Comparison of ENCODE assay signal across 8 mouse cellular contexts in the genomic region with DNA sequence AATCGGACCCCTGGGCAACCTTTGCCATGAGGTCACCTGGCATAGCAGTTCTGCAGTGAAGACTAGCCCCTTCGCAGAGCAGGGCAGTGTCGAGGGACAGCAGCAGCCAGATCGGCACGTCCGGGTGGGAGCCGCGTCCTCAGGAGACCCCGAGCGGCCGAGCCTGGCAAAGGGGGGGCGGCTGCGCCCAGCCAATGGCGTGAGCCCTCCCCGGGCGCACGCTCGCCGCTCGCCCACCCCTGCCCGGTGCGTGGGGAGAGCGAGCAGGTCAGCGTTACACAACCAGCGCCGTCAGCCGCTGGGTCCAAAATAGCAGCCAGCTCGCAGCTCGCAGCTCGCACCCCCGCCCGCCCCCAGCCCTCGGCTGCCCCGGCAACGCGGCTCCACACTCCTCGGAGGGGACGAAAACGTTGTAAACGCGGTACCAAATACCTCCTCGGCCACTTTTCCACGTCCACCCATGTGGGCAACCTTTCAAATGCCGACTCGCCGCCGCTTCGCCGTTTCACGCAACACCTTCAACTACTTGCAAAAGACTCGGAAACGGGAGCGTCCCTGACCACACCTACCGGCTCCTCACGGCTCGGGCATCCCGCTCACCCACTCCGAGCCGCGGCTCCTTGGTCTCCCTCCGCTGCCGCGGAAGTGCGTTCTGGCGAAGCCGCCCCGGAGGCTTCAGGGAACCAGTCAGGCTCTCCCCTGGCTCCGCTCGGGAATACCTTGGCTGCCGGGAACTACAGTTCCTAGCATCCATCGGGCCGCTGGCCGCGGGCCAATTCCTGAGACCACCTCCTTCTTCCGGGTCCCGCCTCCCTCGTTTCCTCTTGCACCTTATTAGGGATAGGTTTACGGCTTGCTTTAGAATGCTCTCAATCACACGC. TPM values are rescaled to one million over a fixed set of nuclear protein-coding genes. Genes with fewer than 3 reads are reported as not detected.
DNase-seq lines count a peak whose midpoint lies in the region; ATAC-seq and TF ChIP-seq lines count a peak whose summit lies in the region.

A gene (minus strand): TSS at position 763 of the 881 bp plus-strand sequence.

- peak within 1 kb of the TSS; percentile 88 for H3K4me3 ChIP-seq in G1E (ENCODE audit: low read depth, low read length)
- peak within 1 kb of the TSS; percentile 65 for H3K4me3 ChIP-seq in hindbrain, embryonic 10.5 days
- peak within 1 kb of the TSS; percentile 76 for H3K4me3 ChIP-seq in lung, postnatal 0 days (ENCODE audit: low read depth, low read length)

- WGBS in hindbrain, embryonic 10.5 days, result under 1% methylated on average over 79 of the region's 79 CpGs
- WGBS in lung, postnatal 0 days, result under 1% methylated on average over 66 of the region's 79 CpGs

- peak within 1 kb of the TSS; percentile 86 for H3K4me2 ChIP-seq in lung, postnatal 0 days (replicated peaks; ENCODE audit: low read depth, low read length)

- H3K9me3 ChIP-seq in G1E (replicated peaks), result no peaks in the 10 kb centered on the region
- H3K9me3 ChIP-seq in hindbrain, embryonic 10.5 days, result no peaks in the 10 kb centered on the region
- no peaks in the 10 kb centered on the region for H3K9me3 ChIP-seq in lung, postnatal 0 days (ENCODE audit: low read length)

- peak within 1 kb of the TSS; percentile 91 for H3K27ac ChIP-seq in hindbrain, embryonic 10.5 days
- H3K27ac ChIP-seq in lung, postnatal 0 days (ENCODE audit: low read length), result peak within 1 kb of the TSS; percentile 83

- ATAC-seq in G1E (ENCODE audit: extremely low read depth, insufficient number of reproducible peaks, low FRiP score, poor library complexity, severe bottlenecking), result peak; percentile 77
- peak; percentile 91 for ATAC-seq in frontal cortex, adult (ENCODE audit: low TSS enrichment)
- ATAC-seq in lung, postnatal 0 days, result peak; percentile 98

- no peaks in the 10 kb centered on the region for H3K27me3 ChIP-seq in G1E (ENCODE audit: insufficient read depth, low read length)
- H3K27me3 ChIP-seq in hindbrain, embryonic 10.5 days (ENCODE audit: insufficient read depth, poor library complexity, severe bottlenecking), result peaks cover 5% of the 10 kb centered on the region; the same call in 1 of the 2 replicates
- H3K27me3 ChIP-seq in lung, postnatal 0 days (replicated peaks; ENCODE audit: insufficient read depth, low read length), result no peaks in the 10 kb centered on the region

- peak within 1 kb of the TSS; percentile 56 for H3K9ac ChIP-seq in lung, postnatal 0 days (replicated peaks; ENCODE audit: low read depth)

- TF ChIP-seq EP300 in lung, postnatal 0 days (IDR thresholded peaks at IDR 0.05), result peak; percentile 70

- peaks cover 29% of the 10 kb centered on the region for H3K36me3 ChIP-seq in G1E (replicated peaks)
- H3K36me3 ChIP-seq in hindbrain, embryonic 10.5 days, result peaks cover 9% of the 10 kb centered on the region
- 0 out of 2 replicates have a peak, but pooled peaks cover 5% of the 10 kb centered on the region for H3K36me3 ChIP-seq in lung, postnatal 0 days (ENCODE audit: insufficient read depth, low read length)

- H3K4me1 ChIP-seq in G1E (ENCODE audit: insufficient read depth, low read depth, low read length), result peaks cover 19% of the 10 kb centered on the region
- peaks cover 22% of the 10 kb centered on the region for H3K4me1 ChIP-seq in hindbrain, embryonic 10.5 days (replicated peaks)
- no peaks in the 10 kb centered on the region for H3K4me1 ChIP-seq in lung, postnatal 0 days (ENCODE audit: insufficient read depth, low read depth, low read length)

- TF ChIP-seq CTCF in G1E (IDR thresholded peaks at IDR 0.05; ENCODE audit: low read depth, low read length), result no peak
- no peak for TF ChIP-seq CTCF in lung, postnatal 0 days (IDR thresholded peaks at IDR 0.05)

- peak; percentile 90 for DNase-seq in G1E (ENCODE audit: low spot score)
- DNase-seq in cerebellum, adult 18-20 months, result peak; percentile 97 to 98
- peak; percentile 94 for DNase-seq in hindbrain, embryonic 10.5 days (ENCODE audit: low spot score)
- DNase-seq in layer of hippocampus, adult 9-11 months, result peak; percentile 97
- peak; percentile 98 for DNase-seq in lung, postnatal 0 days (ENCODE audit: low spot score)
- peak; percentile 94 for DNase-seq in ovary, postnatal 14 days (ENCODE audit: low spot score)
- DNase-seq in thymus, postnatal 14 days, result peak; percentile 61

RNA-seq across cellular contexts. Expression of the gene that starts here (rescaled TPM):
- 13.0 and 18.9 TPM in 2 replicates for total RNA-seq in G1E (2014; fragmentation: Nextera tagmentation)
- 12.9 and 14.7 TPM in 2 replicates for total RNA-seq in G1E (2017)
- 18.5 and 19.4 TPM in 2 replicates for polyA plus RNA-seq in G1E (2012)
- 27.9 and 36.3 TPM in 2 replicates for polyA plus RNA-seq in hindbrain, embryonic 10.5 days (2016; fragmentation: Nextera tagmentation; extraction: Ambion mirVana)
- polyA plus RNA-seq in lung, postnatal 0 days (2015; fragmentation: Nextera tagmentation; extraction: Ambion mirVana), result 12.8 and 15.1 TPM in 2 replicates

Comparison
In these comparisons a context has a peak if more than half of its experiments do, and no peak if none do; other contexts are left out.
1. Peak in every context shown above with its lines: DNase-seq, ATAC-seq, H3K4me3 ChIP-seq and H3K27ac ChIP-seq.